Mouse (Mus musculus) layer of hippocampus, adult 2 months (tissue): ENCODE measurements at regions not wholly inside any gene's neighbourhood (a gene's known extent, or its start where the extent isn't known, plus 50 kb on each side); places are given as distances from the start of the nearest gene placed in this dataset.
A peak's percentile ranks its signal among the peaks of the same experiment; 100 is the strongest.

ENCODE experiments used
- DNase-seq, 2 experiments: peaks; one replicate each; pipeline ENCODE4 v3.0.0; 2022; ENCODE audit warnings: low spot score in 2 of 2
- H3K27ac ChIP-seq: fragments of 200-600 bp; 2 replicates; pipeline ENCODE4 v1.8.1; 2022
- H3K4me3 ChIP-seq: fragments of 200-600 bp; 2 replicates; pipeline ENCODE4 v1.8.1; 2022; ENCODE audit warnings: mild to moderate bottlenecking
- CTCF ChIP-seq: fragments of 200-600 bp; conservative IDR thresholded peaks from 2 replicates; pipeline ENCODE4 v1.8.1; 2022; ENCODE audit warnings: antibody characterized with exemption, mild to moderate bottlenecking, moderate library complexity

DNA sequence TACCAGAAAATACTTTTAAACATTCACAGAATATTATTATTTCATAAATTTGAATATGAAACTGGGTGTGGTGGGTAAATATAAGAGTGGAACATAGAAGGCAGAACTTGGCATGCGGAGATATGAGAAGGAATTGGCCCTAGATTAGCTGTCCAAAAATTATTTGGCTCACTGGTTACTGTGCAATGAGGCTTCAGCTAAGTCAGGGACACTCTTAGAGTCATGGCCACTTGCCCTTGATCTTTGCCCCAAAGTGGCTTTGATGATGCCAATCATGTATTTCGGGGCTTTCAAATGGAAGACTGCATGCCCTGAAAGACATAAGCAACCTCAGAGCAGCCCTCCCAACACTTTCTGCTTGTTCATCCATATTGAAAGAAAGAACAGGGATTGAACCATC is 76.9 kb downstream of the Pxdc1 start:
- no peak for TF ChIP-seq CTCF
- no peak for DNase-seq
- peak overlapping the region; percentile 36; the same call in 1 of the 2 replicates for H3K27ac ChIP-seq
- no peak overlapping the region for H3K4me3 ChIP-seq

DNA sequence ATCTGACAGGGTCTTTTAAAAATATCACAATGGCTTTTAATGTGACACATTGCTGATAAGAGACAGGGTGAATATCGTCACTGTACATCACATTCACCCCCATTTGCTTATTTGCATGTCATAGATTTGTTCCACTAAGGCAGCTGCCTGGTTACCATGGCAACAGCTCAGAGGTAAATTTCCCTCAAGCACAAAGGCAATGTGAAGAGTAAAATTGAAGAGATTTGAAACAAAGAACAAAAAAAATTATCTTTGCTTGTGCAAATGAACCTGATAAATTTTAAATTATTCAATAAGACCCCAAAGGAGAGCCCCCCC is 77.3 kb downstream of the Pxdc1 start:
- H3K4me3 ChIP-seq: no peak overlapping the region
- no peak for TF ChIP-seq CTCF

DNA sequence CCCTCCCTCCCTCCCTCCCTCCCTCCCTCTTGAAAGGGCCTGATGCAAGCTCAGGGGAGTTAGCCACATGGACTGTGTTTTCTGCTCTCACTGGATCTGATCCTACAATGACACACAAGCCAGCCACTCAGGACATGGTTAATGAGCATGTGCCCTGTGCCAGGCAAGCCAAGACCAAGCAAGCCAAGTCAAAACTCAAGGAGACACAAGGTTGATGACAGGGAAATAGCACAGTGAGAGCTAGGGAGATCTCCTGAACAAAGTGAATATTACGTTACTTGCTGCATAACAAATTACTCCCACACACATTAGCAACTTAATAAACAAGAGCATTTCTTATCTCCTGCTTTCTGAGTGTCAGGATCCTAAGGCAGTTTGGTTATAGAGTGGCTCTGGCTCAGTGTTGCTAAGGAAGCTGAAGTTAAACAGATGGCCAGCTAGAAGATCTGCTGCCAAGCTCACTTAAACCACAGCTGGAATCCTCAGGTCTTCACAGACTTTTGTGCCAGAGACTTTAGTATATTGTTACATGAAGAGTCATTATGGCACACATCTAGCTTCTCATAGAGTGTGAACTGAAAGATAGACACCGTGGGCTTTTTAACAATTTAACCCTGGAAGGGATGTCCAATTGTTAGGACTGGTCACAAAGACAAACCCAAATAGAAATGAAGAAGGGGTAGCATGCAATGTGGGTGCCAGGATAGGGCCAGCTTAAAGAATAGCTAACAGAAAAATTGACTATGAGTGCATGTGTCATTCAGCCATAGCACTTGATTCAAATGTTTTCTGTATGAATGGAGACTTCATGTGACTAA is 77.9 kb downstream of the Pxdc1 start:
- peak overlapping the region; percentile 81 for H3K27ac ChIP-seq

More for the DNA sequence above, 77.3 kb downstream of the Pxdc1 start:
- peak overlapping the region; percentile 81 for H3K27ac ChIP-seq
- peak; percentile 25 to 71 for DNase-seq

GRCm38 (mm10) chr13:34569312-34569711 is 84.0 kb downstream of the Pxdc1 start:
- H3K4me3 ChIP-seq: no peak overlapping the region
- TF ChIP-seq CTCF: no peak
- H3K27ac ChIP-seq: no peak overlapping the region
- DNase-seq: no peak

More for the DNA sequence above, 77.9 kb downstream of the Pxdc1 start:
- H3K4me3 ChIP-seq: no peak overlapping the region
- no peak for DNase-seq
- no peak for TF ChIP-seq CTCF

- H3K27ac ChIP-seq: no peak overlapping the region
- H3K4me3 ChIP-seq: no peak overlapping the region
- no peak for DNase-seq
- TF ChIP-seq CTCF: no peak
Measured at GRCm38 (mm10) chr13:34566687-34567086, 86.6 kb downstream of the Pxdc1 start.

- no peak overlapping the region for H3K27ac ChIP-seq
- DNase-seq: no peak
- TF ChIP-seq CTCF: no peak
- no peak overlapping the region for H3K4me3 ChIP-seq
Measured at GRCm38 (mm10) chr13:34550130-34550884, 103.0 kb downstream of the Pxdc1 start.

DNA sequence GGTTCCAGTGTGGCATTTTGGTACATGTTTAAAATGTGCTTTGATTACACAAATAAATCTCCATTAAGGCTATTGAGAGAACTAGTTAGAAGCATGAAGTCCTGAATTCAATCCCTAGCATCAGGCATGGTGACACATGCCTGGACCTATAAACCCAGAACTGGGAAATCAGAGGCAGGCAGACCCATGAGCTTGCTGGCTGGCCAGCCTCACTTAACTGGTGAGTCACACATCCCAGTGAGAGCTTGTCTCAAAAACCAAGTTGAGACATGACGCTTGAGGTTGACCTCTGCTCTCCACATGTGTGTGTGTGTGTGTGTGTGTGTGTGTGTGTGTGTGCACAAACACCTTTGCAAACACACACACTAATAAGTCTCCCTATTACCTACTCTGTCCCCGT is 112.6 kb downstream of the Pxdc1 start:
- H3K4me3 ChIP-seq: no peak overlapping the region
- TF ChIP-seq CTCF: no peak
- H3K27ac ChIP-seq: no peak overlapping the region
- no peak for DNase-seq

DNA sequence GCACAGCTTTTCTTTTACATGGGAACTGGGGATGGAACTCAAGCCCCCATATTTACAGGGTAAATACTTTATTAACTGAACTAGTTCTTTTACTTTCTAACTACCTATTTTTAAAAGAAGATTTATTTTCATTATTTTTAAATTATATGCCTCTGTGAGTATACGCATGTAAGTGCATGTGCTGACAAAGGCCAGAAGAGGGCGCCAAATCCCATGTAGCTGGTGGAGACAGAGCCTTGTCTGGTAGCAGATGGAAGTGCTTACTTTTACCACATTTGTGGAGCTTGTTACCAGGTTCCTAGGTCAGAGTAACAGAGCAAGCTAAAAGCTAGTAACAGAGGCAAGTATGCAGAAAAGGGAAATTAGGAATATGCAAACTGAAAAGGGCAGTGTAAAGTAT is 119.4 kb downstream of the Pxdc1 start:
- TF ChIP-seq CTCF: peak; percentile 53

DNA sequence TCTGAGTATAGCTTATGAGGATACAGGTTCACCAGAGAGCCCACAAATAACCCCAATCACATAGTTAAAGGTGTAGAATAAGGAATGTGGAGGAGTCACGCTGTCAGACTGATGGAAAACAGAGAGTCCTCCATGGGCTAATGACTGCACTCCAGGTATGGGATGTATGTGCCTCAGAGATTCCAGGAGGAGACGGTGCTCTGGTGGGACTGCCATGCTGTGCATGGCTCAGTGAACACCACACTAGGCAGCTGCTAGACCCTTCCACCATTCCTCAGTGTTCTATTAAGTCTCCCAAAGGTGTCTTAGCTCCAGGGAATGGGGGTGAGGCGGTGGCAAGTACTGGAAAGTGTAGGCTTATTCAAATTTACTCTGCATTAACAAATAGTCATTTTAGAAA is 142.0 kb downstream of the Pxdc1 start:
- H3K27ac ChIP-seq: no peak overlapping the region
- no peak for TF ChIP-seq CTCF
- no peak for DNase-seq
- H3K4me3 ChIP-seq: no peak overlapping the region

More for the DNA sequence above, 119.4 kb downstream of the Pxdc1 start:
- no peak for DNase-seq
- no peak overlapping the region for H3K27ac ChIP-seq
- no peak overlapping the region for H3K4me3 ChIP-seq

DNA sequence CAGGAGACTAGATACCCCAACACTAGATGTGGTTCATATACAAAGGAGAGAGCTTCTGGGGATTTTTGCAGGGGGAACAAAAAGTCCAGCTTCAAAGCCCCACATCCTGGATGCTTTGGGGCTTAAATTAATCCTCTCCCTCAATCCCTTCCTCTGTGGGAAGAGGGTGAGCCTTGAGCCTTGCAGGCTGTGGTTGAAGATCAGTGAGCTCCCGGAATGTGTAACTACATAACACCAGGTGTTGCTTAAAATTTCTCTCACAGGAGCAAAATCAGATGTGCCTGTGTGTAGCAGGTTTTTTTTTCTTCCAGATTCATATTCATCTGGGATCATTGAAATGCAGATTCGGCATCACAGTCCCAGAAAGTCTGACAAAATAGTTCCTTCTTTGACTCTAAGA is 146.1 kb downstream of the Pxdc1 start:
- no peak for DNase-seq
- Histone ChIP-seq H3K27ac (no peak overlapping the region), H3K4me3 (no peak overlapping the region)
- no peak for TF ChIP-seq CTCF

DNA sequence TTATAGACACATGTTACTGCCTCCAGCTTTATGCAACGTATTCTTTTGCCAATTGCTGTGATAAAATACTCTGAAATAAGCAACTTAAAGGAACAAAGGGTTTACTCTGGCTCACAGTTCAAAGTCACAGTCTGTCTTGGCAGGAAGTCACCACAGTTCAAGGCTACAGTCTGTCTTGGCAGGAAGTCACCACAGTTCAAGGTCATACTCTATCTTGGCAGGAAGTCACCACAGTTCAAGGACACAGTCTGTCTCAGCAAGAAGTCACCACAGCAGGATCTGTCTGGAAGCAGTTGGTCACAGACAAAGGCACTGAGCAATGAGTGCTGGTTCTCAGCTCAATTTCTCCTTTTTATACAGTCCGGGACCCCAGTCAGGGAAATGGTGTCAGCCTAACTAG is 147.4 kb downstream of the Pxdc1 start:
- H3K4me3 ChIP-seq: no peak overlapping the region
- no peak for TF ChIP-seq CTCF
- H3K27ac ChIP-seq: no peak overlapping the region
- no peak for DNase-seq

DNA sequence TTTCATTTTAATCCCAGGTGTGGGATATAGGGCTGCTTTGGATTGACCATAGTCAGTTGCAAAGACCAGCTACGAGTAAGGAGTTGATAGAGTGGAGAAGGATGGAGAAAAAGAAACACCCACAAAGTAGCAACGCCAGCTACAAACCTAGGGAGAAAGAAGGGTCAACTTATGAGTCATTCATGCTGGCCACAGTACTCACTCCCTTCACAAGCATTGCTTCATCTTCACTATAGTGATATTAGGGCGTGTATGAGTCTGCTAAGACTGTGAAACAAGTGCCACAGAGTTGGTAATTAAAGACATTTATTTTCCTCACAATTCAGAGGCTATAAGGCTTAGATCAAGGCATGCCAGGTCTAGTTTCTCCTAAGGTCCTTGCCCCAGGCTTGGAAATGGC is 148.4 kb downstream of the Pxdc1 start:
- Histone ChIP-seq H3K27ac (no peak overlapping the region), H3K4me3 (no peak overlapping the region)
- TF ChIP-seq CTCF: no peak
- DNase-seq: no peak

DNA sequence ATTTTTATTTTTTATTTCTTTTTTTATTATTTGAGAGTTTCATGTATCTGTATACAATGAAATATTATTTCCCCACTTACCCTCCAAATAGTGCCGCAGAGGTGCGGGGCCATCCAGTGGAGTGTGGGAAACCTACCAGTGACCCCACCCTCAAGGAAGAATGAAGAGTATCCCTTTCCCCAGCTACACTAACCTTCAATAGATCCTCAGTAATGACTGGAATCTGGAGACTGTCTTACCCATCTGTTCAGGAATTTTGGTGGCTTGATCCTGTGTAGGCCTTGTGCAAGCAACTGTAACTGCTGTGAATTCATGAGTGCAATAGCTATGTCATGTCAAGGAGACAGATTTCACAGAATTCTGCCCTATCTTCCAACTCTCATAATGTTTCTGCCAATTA is 153.9 kb upstream of the Slc22a23 start:
- Histone ChIP-seq H3K4me3 (no peak overlapping the region), H3K27ac (no peak overlapping the region)
- no peak for DNase-seq
- TF ChIP-seq CTCF: no peak

DNA sequence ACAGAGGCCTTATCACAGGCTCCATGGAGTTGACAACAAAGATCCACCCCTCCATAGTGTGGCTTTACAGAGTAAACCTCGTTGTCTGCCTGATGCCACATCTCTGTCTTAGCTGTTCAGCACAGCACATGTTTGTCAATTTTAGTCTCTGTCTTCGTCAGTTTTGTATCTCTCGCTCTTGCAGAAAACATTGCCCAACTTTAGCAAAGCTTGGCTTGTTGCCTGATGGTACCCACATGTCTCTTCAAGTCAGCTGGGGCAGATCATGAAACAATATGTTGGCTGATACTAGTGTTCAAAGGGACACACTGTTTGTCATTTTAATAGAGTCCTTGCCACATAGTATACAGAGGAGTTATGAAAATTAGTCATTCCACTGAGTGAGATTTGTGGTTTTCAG is 152.7 kb upstream of the Slc22a23 start:
- TF ChIP-seq CTCF: no peak
- Histone ChIP-seq H3K27ac (no peak overlapping the region), H3K4me3 (no peak overlapping the region)
- DNase-seq: peak in 1 of 2 experiments; percentile 17
